Mouse (Mus musculus) ES-E14 (cell line): ENCODE data around the gene Acsl1. TPM values are rescaled to one million over a fixed set of nuclear protein-coding genes. Genes with fewer than 3 reads are reported as not detected.

ENCODE experiments used
- DNase-seq: peaks from one replicate; pipeline ENCODE4 v3.0.0-alpha.2; 2013; ENCODE audit warnings: low read depth, low spot score
- H3K27ac ChIP-seq: 2 replicates; pipeline ENCODE4 v1.5.1; 2012; ENCODE audit warnings: low read depth, mild to moderate bottlenecking, low read length, moderate library complexity, mixed read lengths; ENCODE audit not compliant: poor library complexity, insufficient read depth, severe bottlenecking
- H3K36me3 ChIP-seq: 2 replicates; pipeline ENCODE4 v1.6.1; 2012; ENCODE audit warnings: mild to moderate bottlenecking, low read length, moderate library complexity, mixed read lengths; ENCODE audit not compliant: control insufficient read depth, poor library complexity, insufficient read depth, severe bottlenecking
- H3K4me1 ChIP-seq, 2 experiments: fragments of 150-350 bp in 1 of 2; sonication (generic) in 1 of 2; 2 replicates each; pipeline ENCODE4 v1.6.1; 2012; ENCODE audit warnings: low read length in 2 of 2, mild to moderate bottlenecking in 1 of 2, mixed read lengths in 1 of 2; ENCODE audit not compliant: control insufficient read depth in 2 of 2, insufficient read depth in 2 of 2, poor library complexity in 1 of 2
- H3K4me3 ChIP-seq, 2 experiments: fragments of 150-350 bp in 1 of 2; sonication (generic) in 1 of 2; 2 replicates each; pipeline ENCODE4 v1.5.1; 2012; ENCODE audit warnings: low read length in 2 of 2, low read depth in 1 of 2, mild to moderate bottlenecking in 1 of 2, mixed read lengths in 1 of 2; ENCODE audit not compliant: insufficient read depth in 1 of 2, poor library complexity in 1 of 2, severe bottlenecking in 1 of 2
- H3K9ac ChIP-seq: 2 replicates; pipeline ENCODE4 v1.6.1; 2012; ENCODE audit warnings: low read depth, mild to moderate bottlenecking, low read length, mixed read lengths; ENCODE audit not compliant: poor library complexity, insufficient read depth, severe bottlenecking
- H3K9me3 ChIP-seq: fragments of 150-350 bp; sonication (generic); 2 replicates; pipeline ENCODE4 v1.6.1; 2012; ENCODE audit warnings: low read depth, mild to moderate bottlenecking, low read length; ENCODE audit not compliant: control insufficient read depth, insufficient read depth
- CHD2 ChIP-seq: IDR thresholded peaks from 2 replicates; pipeline ENCODE4 v1.6.1; 2014; ENCODE audit warnings: mild to moderate bottlenecking, low read depth, low read length, inconsistent platforms
- HCFC1 ChIP-seq: IDR thresholded peaks from 2 replicates; pipeline ENCODE4 v1.6.1; 2012; ENCODE audit warnings: low read length, inconsistent platforms, borderline replicate concordance; ENCODE audit not compliant: insufficient read depth
- MAFK ChIP-seq: IDR thresholded peaks from 2 replicates; pipeline ENCODE4 v1.6.1; 2014; ENCODE audit warnings: mild to moderate bottlenecking, low read depth, low read length, inconsistent platforms; ENCODE audit not compliant: insufficient read depth
- ZC3H11A ChIP-seq: IDR thresholded peaks from 2 replicates; pipeline ENCODE4 v1.6.1; 2012; ENCODE audit warnings: low read depth, mild to moderate bottlenecking, inconsistent platforms, low read length, borderline replicate concordance
- ZNF384 ChIP-seq: IDR thresholded peaks from 2 replicates; pipeline ENCODE4 v1.6.1; 2012; ENCODE audit warnings: low read depth, low read length, inconsistent platforms
- in situ Hi-C, 2 experiments: fragments of 600-800 bp; cut with MboI; formaldehyde crosslinking; loops; one replicate each; pipeline ENCODE4 v1.15.1; 2025; ENCODE audit warnings: low sequenced_read_pairs in 2 of 2, inconsistent platforms in 1 of 2; ENCODE audit not compliant: unreplicated experiment in 2 of 2
- total RNA-seq: library from RNA; depleted of rRNA; stranded (reverse); fragments of 300-350 nt; gene quantifications from 2 replicates; pipeline ENCODE4 v1.2.3, GENCODE M21; 2012; rRNA removed

The Acsl1 gene
- 17.4 and 24.2 TPM in 2 replicates for total RNA-seq

GRCm38 (mm10) chr8:46470792-46471781, at the start of gene Acsl1:
TSS of gene Acsl1 (plus strand) at chr8:46471037.
- Histone ChIP-seq H3K27ac (no peak within 1 kb of the TSS), H3K4me1 (peaks cover 0 to 5% of the 10 kb centered on the region in 2 experiments; a peak in 2 of 4 replicates), H3K36me3 (no peaks in the 10 kb centered on the region; the same call in 1 of the 2 replicates), H3K9me3 (no peaks in the 10 kb centered on the region), H3K9ac (peak within 1 kb of the TSS; percentile 88), H3K4me3 (peak within 1 kb of the TSS; percentile 73 to 80)
- DNase-seq: no peak
- TF ChIP-seq HCFC1: peak; percentile 39; the same call in 1 of the 2 replicates
- TF ChIP-seq ZNF384: no peak
- in situ Hi-C loops: no loop called here

GRCm38 (mm10) chr8:46421515-46421914, 49.3 kb upstream of the Acsl1 start:
- Histone ChIP-seq H3K27ac (no peak overlapping the region), H3K9me3 (no peaks in the 10 kb centered on the region), H3K9ac (no peak overlapping the region), H3K36me3 (no peaks in the 10 kb centered on the region), H3K4me1 (no peaks in the 10 kb centered on the region), H3K4me3 (no peak overlapping the region)
- TF ChIP-seq CHD2 (no peak), ZC3H11A (no peak), MAFK (no peak)
- no peak for DNase-seq
- in situ Hi-C loops: no loop called here

GRCm38 (mm10) chr8:46427940-46428339, 42.9 kb upstream of the Acsl1 start:
- no peaks in the 10 kb centered on the region for H3K4me1 ChIP-seq
- in situ Hi-C loops: no loop called here
- no peaks in the 10 kb centered on the region for H3K9me3 ChIP-seq
- no peak for TF ChIP-seq ZNF384
- no peak for TF ChIP-seq CHD2
- no peak for TF ChIP-seq ZC3H11A
- no peak for TF ChIP-seq MAFK
- TF ChIP-seq HCFC1: no peak
- H3K4me3 ChIP-seq: no peak overlapping the region
- no peaks in the 10 kb centered on the region for H3K36me3 ChIP-seq
- no peak overlapping the region for H3K9ac ChIP-seq
- H3K27ac ChIP-seq: no peak overlapping the region
- no peak for DNase-seq

- Histone ChIP-seq H3K9ac (no peak overlapping the region), H3K4me3 (no peak overlapping the region), H3K27ac (no peak overlapping the region), H3K4me1 (no peaks in the 10 kb centered on the region), H3K9me3 (no peaks in the 10 kb centered on the region), H3K36me3 (no peaks in the 10 kb centered on the region)
- TF ChIP-seq CHD2 (no peak), ZNF384 (no peak), HCFC1 (no peak), MAFK (no peak), ZC3H11A (no peak)
- in situ Hi-C loops: no loop called here
- no peak for DNase-seq
Observed at GRCm38 (mm10) chr8:46429871-46430270, 41.0 kb upstream of the Acsl1 start.

- in situ Hi-C loops: no loop called here
- H3K4me1 ChIP-seq: no peaks in the 10 kb centered on the region
- DNase-seq: no peak
- no peak overlapping the region for H3K27ac ChIP-seq
- H3K9ac ChIP-seq: no peak overlapping the region
- no peak overlapping the region for H3K4me3 ChIP-seq
- no peaks in the 10 kb centered on the region for H3K9me3 ChIP-seq
- no peak for TF ChIP-seq ZC3H11A
- TF ChIP-seq CHD2: no peak
- H3K36me3 ChIP-seq: no peaks in the 10 kb centered on the region
Observed at GRCm38 (mm10) chr8:46431921-46432320, 38.9 kb upstream of the Acsl1 start.
